Mouse (Mus musculus) E14TG2a.4 (cell line): ENCODE results near the gene Pard6b.

ENCODE experiments used
- CTCF ChIP-seq: conservative IDR thresholded peaks from 2 replicates; pipeline ENCODE4 v1.5.1; 2014; ENCODE audit warnings: low read length
- NANOG ChIP-seq: IDR thresholded peaks from 2 replicates; pipeline ENCODE4 v1.6.1; 2014; ENCODE audit warnings: borderline replicate concordance, low read length, mixed read lengths
- POU5F1 ChIP-seq: IDR thresholded peaks from 2 replicates; pipeline ENCODE4 v1.6.1; 2014; ENCODE audit warnings: low read length, borderline replicate concordance

GRCm38 (mm10) chr2:168050000-168050942 lies 30.5 kb upstream of the Pard6b start:
- TF ChIP-seq CTCF (no peak), NANOG (no peak), POU5F1 (no peak)
